8 mouse cellular contexts compared by ENCODE assay signal in genomic region chr3:52641226-52642181, GRCm38 (mm10).
DNase-seq lines count a peak whose midpoint lies in the region; ATAC-seq and TF ChIP-seq lines count a peak whose summit lies in the region.

No protein-coding gene starts in this region.

- no peak overlapping the region for H3K9ac ChIP-seq in heart, embryonic 12.5 days
- H3K9ac ChIP-seq in midbrain, embryonic 14.5 days (replicated peaks; ENCODE audit: low read length): no peak overlapping the region

- H3K27me3 ChIP-seq in heart, embryonic 12.5 days (replicated peaks): no peaks in the 10 kb centered on the region
- H3K27me3 ChIP-seq in midbrain, embryonic 14.5 days (ENCODE audit: control insufficient read depth, insufficient read depth, low read length): no peaks in the 10 kb centered on the region
- H3K27me3 ChIP-seq in midbrain, embryonic 10.5 days (ENCODE audit: low read depth, poor library complexity, severe bottlenecking): peaks cover 18% of the 10 kb centered on the region

- H3K36me3 ChIP-seq in heart, embryonic 12.5 days: no peaks in the 10 kb centered on the region
- H3K36me3 ChIP-seq in midbrain, embryonic 14.5 days (ENCODE audit: control insufficient read depth, insufficient read depth, low read length): no peaks in the 10 kb centered on the region
- H3K36me3 ChIP-seq in midbrain, embryonic 10.5 days: no peaks in the 10 kb centered on the region

- peak; percentile 10; the same call in 1 of the 2 replicates for TF ChIP-seq CTCF in layer of hippocampus, adult 2 months (conservative IDR thresholded peaks at IDR 0.05)

- 72% methylated on average over 10 of the region's 10 CpGs for WGBS in heart, embryonic 12.5 days
- 77% methylated on average over 10 of the region's 10 CpGs for WGBS in midbrain, embryonic 14.5 days
- WGBS in midbrain, embryonic 10.5 days: 91% methylated on average over 10 of the region's 10 CpGs

- H3K9me3 ChIP-seq in heart, embryonic 12.5 days (replicated peaks): no peaks in the 10 kb centered on the region
- H3K9me3 ChIP-seq in midbrain, embryonic 14.5 days (ENCODE audit: control insufficient read depth, low read length): no peaks in the 10 kb centered on the region
- H3K9me3 ChIP-seq in midbrain, embryonic 10.5 days (replicated peaks): no peaks in the 10 kb centered on the region

- ATAC-seq in heart, embryonic 12.5 days (ENCODE audit: insufficient number of reproducible peaks, low FRiP score): no peak
- ATAC-seq in megakaryocyte progenitor cell, adult 5-6 weeks (replicated peaks; ENCODE audit: poor library complexity): no peak
- ATAC-seq in midbrain, embryonic 14.5 days (ENCODE audit: low FRiP score, low TSS enrichment): no peak

- H3K4me2 ChIP-seq in heart, embryonic 12.5 days: no peak overlapping the region
- H3K4me2 ChIP-seq in midbrain, embryonic 14.5 days (ENCODE audit: low read length): no peak overlapping the region

- H3K4me3 ChIP-seq in layer of hippocampus, adult 2 months: no peak overlapping the region
- H3K4me3 ChIP-seq in heart, embryonic 12.5 days: no peak overlapping the region
- H3K4me3 ChIP-seq in midbrain, embryonic 14.5 days (replicated peaks; ENCODE audit: low read depth, low read length): no peak overlapping the region
- H3K4me3 ChIP-seq in midbrain, embryonic 10.5 days: no peak overlapping the region

- peaks cover 14% of the 10 kb centered on the region; the same call in 1 of the 2 replicates for H3K4me1 ChIP-seq in heart, embryonic 12.5 days (replicated peaks)
- peaks cover 21% of the 10 kb centered on the region for H3K4me1 ChIP-seq in midbrain, embryonic 14.5 days (ENCODE audit: control insufficient read depth, insufficient read depth, low read length)
- H3K4me1 ChIP-seq in midbrain, embryonic 10.5 days: peaks cover 33% of the 10 kb centered on the region

- peak overlapping the region; percentile 89 for H3K27ac ChIP-seq in layer of hippocampus, adult 2 months
- H3K27ac ChIP-seq in heart, embryonic 12.5 days (ENCODE audit: poor library complexity, severe bottlenecking): peak overlapping the region; percentile 39
- no peak overlapping the region for H3K27ac ChIP-seq in midbrain, embryonic 14.5 days (replicated peaks; ENCODE audit: low read depth, low read length)
- H3K27ac ChIP-seq in midbrain, embryonic 10.5 days (replicated peaks): no peak overlapping the region

- peak; percentile 23 to 62 for DNase-seq in layer of hippocampus, adult 2 months (ENCODE audit: low spot score in 2 of 2)
- no peak for DNase-seq in layer of hippocampus, postnatal 25 days (ENCODE audit: extremely low spot score in 1 of 2, low spot score in 1 of 2)
- peak; percentile 59 for DNase-seq in cerebellum, adult 9-11 months
- DNase-seq in lung, adult 18-20 months: peak; percentile 45 to 56
- DNase-seq in midbrain, embryonic 14.5 days: no peak
- DNase-seq in midbrain, embryonic 10.5 days (ENCODE audit: low spot score): no peak

Comparison
In these comparisons a context has a peak if more than half of its experiments do, and no peak if none do; other contexts are left out.
1. DNase-seq: peak in layer of hippocampus, adult 2 months (2 of 2), cerebellum, adult 9-11 months (single experiment) and lung, adult 18-20 months (2 of 2); none in layer of hippocampus, postnatal 25 days (0 of 2), midbrain, embryonic 14.5 days (single experiment) and midbrain, embryonic 10.5 days (single experiment).
2. H3K27ac ChIP-seq: peak in layer of hippocampus, adult 2 months (single experiment) and heart, embryonic 12.5 days (single experiment); none in midbrain, embryonic 14.5 days (single experiment) and midbrain, embryonic 10.5 days (single experiment).